Mouse (Mus musculus) testis, adult 2 months (tissue): Measurements from ENCODE around the gene Arid1b.

Source experiments
- CTCF ChIP-seq: fragments of 200-500 bp; IDR thresholded peaks from 2 replicates; pipeline ENCODE4 v1.5.1; 2012; ENCODE audit warnings: low read depth, mild to moderate bottlenecking, inconsistent platforms, low read length, moderate library complexity; ENCODE audit not compliant: control insufficient read depth, insufficient read depth, insufficient replicate concordance
- POLR2A ChIP-seq: fragments of 200-500 bp; IDR thresholded peaks from 2 replicates; pipeline ENCODE4 v1.6.1; 2012; ENCODE audit warnings: low read depth, mild to moderate bottlenecking, inconsistent platforms, low read length, moderate library complexity; ENCODE audit not compliant: control insufficient read depth

DNA sequence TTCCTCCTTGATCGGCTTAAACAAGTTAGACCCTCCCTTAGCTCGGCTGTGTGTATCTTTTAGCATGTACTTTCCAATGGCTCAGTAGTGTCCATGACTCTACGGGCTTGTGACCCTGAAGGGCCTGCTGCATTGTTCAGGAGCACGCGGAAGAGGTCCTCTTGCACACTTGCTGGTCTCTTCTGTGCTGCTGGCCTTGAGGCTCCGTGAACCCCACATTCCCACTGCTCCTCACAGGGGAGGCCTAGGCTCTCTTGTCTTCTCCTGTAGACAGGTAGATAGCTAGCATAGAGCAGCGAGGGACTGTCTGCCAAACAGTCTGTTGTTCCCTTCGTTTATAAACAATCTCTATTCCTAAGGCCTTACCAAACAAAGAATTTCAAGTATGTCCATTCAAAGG, 115.2 kb downstream of the Arid1b start:
- TF ChIP-seq CTCF (no peak), POLR2A (no peak)
